Mouse (Mus musculus) olfactory bulb, adult 2 months (tissue): ENCODE results near the gene Klhl7.

Experiments used
- CTCF ChIP-seq: fragments of 200-500 bp; IDR thresholded peaks from 2 replicates; pipeline ENCODE4 v1.5.1; 2012; ENCODE audit warnings: low read depth, mild to moderate bottlenecking, low read length, moderate library complexity; ENCODE audit not compliant: insufficient read depth
- POLR2A ChIP-seq: fragments of 200-500 bp; IDR thresholded peaks from 2 replicates; pipeline ENCODE4 v1.6.1; 2012; ENCODE audit warnings: mild to moderate bottlenecking, low read depth, low read length, moderate library complexity; ENCODE audit not compliant: insufficient read depth

DNA sequence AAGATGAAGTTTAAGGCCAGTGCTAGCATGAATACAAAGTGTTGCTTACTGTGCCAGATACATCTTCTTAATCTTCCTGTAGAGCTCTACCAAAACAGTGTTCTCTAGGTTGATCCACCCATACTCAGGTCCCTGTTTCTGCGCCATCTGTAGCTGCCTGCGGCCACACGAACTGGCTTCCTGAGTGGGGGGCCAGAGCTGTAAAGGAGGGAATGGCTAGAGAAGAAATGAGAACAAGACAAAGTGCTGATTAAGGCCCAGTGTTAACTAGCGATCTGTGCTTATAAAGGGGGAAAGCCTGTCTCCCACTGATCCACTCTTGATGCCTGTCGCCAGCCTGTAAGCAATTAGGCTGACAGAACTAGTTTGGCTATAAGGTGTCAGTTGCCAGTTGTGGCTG lies 102.9 kb downstream of the Klhl7 start:
- no peak for TF ChIP-seq CTCF
- no peak for TF ChIP-seq POLR2A
